Mouse (Mus musculus) G1E (cell line): ENCODE data around the gene Traf2.

ENCODE experiments used
- CTCF ChIP-seq: IDR thresholded peaks from 2 replicates; pipeline ENCODE4 v1.5.1; 2012; ENCODE audit warnings: low read depth, low read length, inconsistent platforms, mixed read lengths
- GATA1 ChIP-seq: IDR thresholded peaks from 2 replicates; pipeline ENCODE4 v1.6.1; 2012; ENCODE audit warnings: borderline replicate concordance, low read length, inconsistent platforms, mixed read lengths
- TAL1 ChIP-seq: conservative IDR thresholded peaks from 2 replicates; pipeline ENCODE4 v1.6.1; 2012; ENCODE audit warnings: low read depth, low read length, inconsistent platforms, mixed read lengths

GRCm38 (mm10) chr2:25571221-25571620, 24.5 kb upstream of the Traf2 start:
- no peak for TF ChIP-seq CTCF
- no peak for TF ChIP-seq GATA1
- TF ChIP-seq TAL1, result no peak
